Mouse (Mus musculus): ENCODE measurements around the gene Ssu72. TPM values are rescaled to one million over a fixed set of nuclear protein-coding genes. Genes with fewer than 3 reads are reported as not detected.
A peak's percentile ranks its signal among the peaks of the same experiment; 100 is the strongest.
"Not testable (repeated sequence)": the region's sequence is repeated elsewhere in the genome, so short reads cannot be mapped to it uniquely, and the experiment has no call there.

Gene Ssu72
- polyA plus RNA-seq, 1 experiment from 2014 or later = 140 TPM

GRCm38 (mm10) chr4:155687764-155688163 lies 16.8 kb upstream of the Ssu72 start:
- H3K27me3 ChIP-seq; H3K9ac ChIP-seq (replicated peaks); H3K36me3 ChIP-seq; H3K27ac ChIP-seq (replicated peaks); ATAC-seq (ENCODE audit: low FRiP score, low read depth); H3K4me2 ChIP-seq (replicated peaks); H3K4me1 ChIP-seq; H3K4me3 ChIP-seq; H3K9me3 ChIP-seq: not testable (repeated sequence)
- WGBS = 93% methylated on average over 4 of the region's 4 CpGs

GRCm38 (mm10) chr4:155690571-155691375 lies 13.8 kb upstream of the Ssu72 start:
- Histone ChIP-seq H3K9ac (replicated peaks) (no peak overlapping the region), H3K4me2 (replicated peaks) (no peak overlapping the region), H3K27ac (replicated peaks) (no peak overlapping the region), H3K36me3 (no peaks in the 10 kb centered on the region), H3K4me1 (peaks cover 13% of the 10 kb centered on the region), H3K4me3 (no peak overlapping the region), H3K9me3 (no peaks in the 10 kb centered on the region), H3K27me3 (peaks cover 28% of the 10 kb centered on the region)
- ATAC-seq (ENCODE audit: low FRiP score, low read depth) = no peak
- WGBS = 85% methylated on average over 12 of the region's 12 CpGs

GRCm38 (mm10) chr4:155692421-155692820 lies 12.2 kb upstream of the Ssu72 start:
- H3K9me3 ChIP-seq = no peaks in the 10 kb centered on the region
- peaks cover 39% of the 10 kb centered on the region for H3K27me3 ChIP-seq
- H3K36me3 ChIP-seq = no peaks in the 10 kb centered on the region
- ATAC-seq (ENCODE audit: low FRiP score, low read depth) = no peak
- no peak overlapping the region for H3K27ac ChIP-seq (replicated peaks)
- peaks cover 13% of the 10 kb centered on the region for H3K4me1 ChIP-seq
- H3K9ac ChIP-seq (replicated peaks) = no peak overlapping the region
- H3K4me3 ChIP-seq = no peak overlapping the region
- WGBS = 98% methylated on average over 3 of the region's 3 CpGs
- no peak overlapping the region for H3K4me2 ChIP-seq (replicated peaks)

DNA sequence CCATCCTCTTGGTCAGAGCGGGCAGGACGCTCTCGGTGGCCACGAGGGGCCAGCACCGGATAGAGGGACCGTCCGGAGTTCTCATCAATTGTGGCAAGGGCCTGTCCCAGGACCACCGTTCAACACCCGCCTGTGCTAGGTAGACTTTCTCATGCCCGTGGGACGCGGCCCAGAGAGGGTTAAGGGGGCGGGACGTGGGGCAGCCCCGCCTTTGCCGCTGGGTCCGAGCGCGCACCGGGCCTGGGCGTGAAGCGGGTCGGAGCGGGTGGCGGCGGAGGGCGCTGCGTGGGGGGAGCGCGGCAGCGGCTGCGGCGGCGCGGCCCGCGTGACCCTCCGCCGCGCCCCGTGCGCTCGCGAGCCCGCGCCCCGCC lies 10.5 kb upstream of the Ssu72 start, which contains the start of gene Fndc10:
Gene Fndc10 (plus strand): TSS at position 232 of the 371 bp plus-strand sequence.
- peak within 1 kb of the TSS; percentile 63 for H3K9ac ChIP-seq (replicated peaks)
- H3K36me3 ChIP-seq = no peaks in the 10 kb centered on the region
- peak within 1 kb of the TSS; percentile 72 for H3K4me3 ChIP-seq
- under 1% methylated on average over 41 of the region's 47 CpGs for WGBS
- peaks cover 13% of the 10 kb centered on the region for H3K4me1 ChIP-seq
- H3K27me3 ChIP-seq = peaks cover 39% of the 10 kb centered on the region
- peak; percentile 83 for ATAC-seq (ENCODE audit: low FRiP score, low read depth)
- no peaks in the 10 kb centered on the region for H3K9me3 ChIP-seq
- H3K27ac ChIP-seq (replicated peaks) = peak within 1 kb of the TSS; percentile 82
- H3K4me2 ChIP-seq (replicated peaks) = peak within 1 kb of the TSS; percentile 79

- no peaks in the 10 kb centered on the region for H3K9me3 ChIP-seq
- H3K4me2 ChIP-seq (replicated peaks) = peak overlapping the region; percentile 79
- peak overlapping the region; percentile 82 for H3K27ac ChIP-seq (replicated peaks)
- ATAC-seq (ENCODE audit: low FRiP score, low read depth) = peak; percentile 63
- peaks cover 39% of the 10 kb centered on the region for H3K27me3 ChIP-seq
- H3K4me1 ChIP-seq = peaks cover 13% of the 10 kb centered on the region
- under 1% methylated on average over 90 of the region's 92 CpGs for WGBS
- H3K36me3 ChIP-seq = no peaks in the 10 kb centered on the region
- peak overlapping the region; percentile 72 for H3K4me3 ChIP-seq
- peak overlapping the region; percentile 63 for H3K9ac ChIP-seq (replicated peaks)
Measured at GRCm38 (mm10) chr4:155694482-155695401, 9.9 kb upstream of the Ssu72 start.

DNA sequence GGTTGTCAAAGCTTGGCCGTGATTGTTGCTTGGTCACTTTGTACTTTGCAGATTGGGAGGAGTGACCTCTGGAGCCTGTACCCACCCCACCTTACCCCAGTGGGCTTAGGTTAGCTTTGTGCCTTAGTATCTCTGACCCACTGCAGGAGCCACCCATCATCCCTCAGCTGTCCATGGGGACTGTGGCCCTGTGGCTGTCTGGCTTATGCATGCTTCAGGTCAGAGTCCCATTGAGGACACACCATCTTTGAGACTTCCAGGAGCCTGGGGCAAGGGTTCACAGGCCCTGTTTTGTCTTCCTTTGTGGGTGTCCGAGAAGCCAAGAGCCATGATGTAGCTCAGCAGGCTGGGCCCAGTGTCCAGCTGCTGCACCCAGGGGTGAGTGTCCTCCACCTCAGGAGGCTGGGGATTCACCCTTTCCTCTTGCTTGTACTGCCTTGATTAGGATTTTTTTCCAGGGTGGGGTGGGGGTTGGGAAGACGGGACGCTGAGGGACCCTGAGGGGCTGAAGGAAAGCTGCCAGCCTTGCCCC lies 9.0 kb upstream of the Ssu72 start:
- Histone ChIP-seq H3K27ac (replicated peaks) (no peak overlapping the region), H3K4me3 (peak overlapping the region; percentile 72; the same call in 1 of the 2 replicates), H3K9ac (replicated peaks) (no peak overlapping the region), H3K27me3 (peaks cover 39% of the 10 kb centered on the region), H3K4me1 (peaks cover 13% of the 10 kb centered on the region), H3K36me3 (no peaks in the 10 kb centered on the region), H3K9me3 (no peaks in the 10 kb centered on the region), H3K4me2 (replicated peaks) (peak overlapping the region; percentile 79)
- 85% methylated on average over 3 of the region's 4 CpGs for WGBS
- no peak for ATAC-seq (ENCODE audit: low FRiP score, low read depth)

DNA sequence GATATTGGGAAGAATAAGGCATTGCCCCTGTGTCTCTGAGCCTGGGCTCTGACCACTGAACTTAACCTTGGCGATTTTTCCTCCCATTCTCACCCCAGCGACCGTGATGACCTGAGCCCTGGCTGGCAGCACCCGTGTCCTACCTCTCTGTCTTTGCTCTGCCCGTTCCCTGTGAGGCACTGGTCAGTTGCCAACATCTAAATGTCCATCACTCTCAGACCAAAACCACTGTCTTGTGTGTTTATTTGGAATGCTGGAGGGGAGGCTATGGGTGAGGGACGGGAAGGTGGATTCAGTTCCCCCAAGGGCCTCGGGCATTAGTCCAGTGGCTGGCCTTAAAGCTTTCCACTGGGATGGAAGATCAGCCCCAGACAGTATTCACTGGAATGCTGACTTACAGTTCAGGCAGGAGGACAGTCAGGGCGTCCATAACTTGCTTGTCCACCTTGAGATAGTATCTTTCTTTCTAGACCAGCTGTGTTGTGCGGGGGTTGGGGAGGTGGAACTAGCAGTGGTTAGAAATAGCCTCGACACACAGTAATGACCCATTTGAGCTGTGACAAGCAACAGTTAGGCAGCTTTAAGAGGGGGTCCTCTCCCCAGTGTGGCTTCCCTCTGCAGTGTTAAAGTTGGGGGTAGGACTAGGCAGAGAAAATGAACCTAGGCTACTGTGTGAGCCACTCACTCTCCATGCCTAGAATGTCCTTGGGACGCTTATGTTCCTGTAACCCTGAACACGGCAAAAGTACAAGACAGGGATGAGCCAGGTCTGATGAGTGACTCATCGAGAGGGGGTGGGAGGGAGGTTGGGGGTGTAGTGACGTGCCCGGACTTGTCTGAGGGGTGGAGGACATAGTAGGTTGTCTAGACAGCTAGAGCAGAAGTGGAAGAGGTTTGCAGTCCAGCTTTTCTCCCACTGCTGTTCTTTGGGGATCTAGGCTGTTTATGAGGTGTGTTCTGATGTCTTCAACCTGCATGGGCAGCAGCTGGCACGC lies 8.0 kb upstream of the Ssu72 start:
- no peaks in the 10 kb centered on the region for H3K9me3 ChIP-seq
- ATAC-seq (ENCODE audit: low FRiP score, low read depth) = no peak
- H3K4me3 ChIP-seq = no peak overlapping the region
- peaks cover 13% of the 10 kb centered on the region for H3K4me1 ChIP-seq
- peaks cover 39% of the 10 kb centered on the region for H3K27me3 ChIP-seq
- 0 out of 2 replicates have a peak overlapping the region, but pooled peaks have one; percentile 6 for H3K4me2 ChIP-seq (replicated peaks)
- no peak overlapping the region for H3K9ac ChIP-seq (replicated peaks)
- 75% methylated on average over 16 of the region's 16 CpGs for WGBS
- no peaks in the 10 kb centered on the region for H3K36me3 ChIP-seq
- no peak overlapping the region for H3K27ac ChIP-seq (replicated peaks)

DNA sequence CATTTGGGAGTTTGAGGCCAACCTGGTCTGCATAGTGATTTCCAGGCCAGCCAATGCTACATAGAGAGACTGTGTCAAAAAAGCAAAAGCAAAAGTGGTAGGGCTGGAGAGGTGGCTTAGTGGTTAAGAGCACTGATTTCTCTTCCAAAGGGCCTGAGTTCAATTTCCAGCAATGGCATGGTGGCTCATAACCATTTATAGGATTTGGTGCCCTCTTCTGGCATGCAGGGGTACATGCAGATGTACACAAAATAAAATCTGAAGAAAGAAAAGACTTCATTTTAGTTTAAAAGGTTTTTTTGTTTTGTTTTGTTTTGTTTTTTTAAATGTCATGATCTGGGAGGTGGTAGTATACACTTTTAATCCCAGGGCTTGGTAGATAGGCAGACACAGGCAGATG lies 4.2 kb upstream of the Ssu72 start:
- Histone ChIP-seq H3K27me3 (peaks cover 14% of the 10 kb centered on the region), H3K4me1 (peaks cover 7% of the 10 kb centered on the region; the same call in 1 of the 2 replicates), H3K36me3 (no peaks in the 10 kb centered on the region), H3K4me2 (replicated peaks) (no peak overlapping the region), H3K9ac (replicated peaks) (no peak overlapping the region), H3K9me3 (no peaks in the 10 kb centered on the region), H3K4me3 (no peak overlapping the region), H3K27ac (replicated peaks) (no peak overlapping the region)
- no peak for ATAC-seq (ENCODE audit: low FRiP score, low read depth)

DNA sequence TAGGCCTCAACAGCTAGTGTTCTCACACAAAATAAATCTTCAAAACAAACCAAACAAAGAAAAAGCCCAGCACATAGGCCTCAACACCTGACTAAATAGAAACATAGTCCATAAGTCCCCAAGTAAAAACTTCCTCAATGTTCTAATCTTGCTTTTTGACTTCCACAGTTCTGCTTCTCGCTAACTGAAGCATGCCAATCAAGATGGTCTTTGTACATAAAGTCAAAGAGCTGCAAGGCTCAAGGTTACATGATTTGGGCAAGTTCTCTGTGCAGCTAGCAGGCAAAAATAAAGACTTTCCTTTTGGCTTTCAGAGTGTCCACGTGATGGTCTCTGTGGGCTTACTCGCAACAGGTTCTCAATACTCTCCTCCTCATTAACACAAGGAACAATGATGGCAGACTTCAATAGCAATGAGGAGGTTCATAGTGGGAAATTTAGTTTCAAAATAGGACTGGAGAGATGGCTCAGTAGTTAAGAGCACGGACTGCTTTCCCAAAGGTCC lies 1.1 kb upstream of the Ssu72 start:
- H3K9ac ChIP-seq (replicated peaks) = no peak overlapping the region
- no peak overlapping the region for H3K4me2 ChIP-seq (replicated peaks)
- ATAC-seq (ENCODE audit: low FRiP score, low read depth) = no peak
- H3K36me3 ChIP-seq = no peaks in the 10 kb centered on the region
- H3K4me3 ChIP-seq = no peak overlapping the region
- H3K4me1 ChIP-seq = peaks cover 11% of the 10 kb centered on the region
- no peak overlapping the region for H3K27ac ChIP-seq (replicated peaks)
- WGBS = 96% methylated on average over 4 of the region's 4 CpGs
- no peaks in the 10 kb centered on the region for H3K9me3 ChIP-seq
- no peaks in the 10 kb centered on the region for H3K27me3 ChIP-seq

GRCm38 (mm10) chr4:155705592-155705929 lies 961 bp downstream of the Ssu72 start:
- H3K9me3 ChIP-seq = no peaks in the 10 kb centered on the region
- peak overlapping the region; percentile 94 for H3K9ac ChIP-seq (replicated peaks)
- no peak for ATAC-seq (ENCODE audit: low FRiP score, low read depth)
- H3K4me3 ChIP-seq = peak overlapping the region; percentile 98
- no peaks in the 10 kb centered on the region for H3K27me3 ChIP-seq
- peak overlapping the region; percentile 84 for H3K4me2 ChIP-seq (replicated peaks)
- no peaks in the 10 kb centered on the region for H3K36me3 ChIP-seq
- H3K27ac ChIP-seq (replicated peaks) = peak overlapping the region; percentile 86
- peaks cover 15% of the 10 kb centered on the region for H3K4me1 ChIP-seq
- WGBS = under 1% methylated on average over 19 of the region's 19 CpGs

GRCm38 (mm10) chr4:155708582-155708981 lies 4.0 kb downstream of the Ssu72 start:
- 78% methylated on average over 2 of the region's 2 CpGs for WGBS
- H3K4me1 ChIP-seq = peaks cover 16% of the 10 kb centered on the region
- H3K27ac ChIP-seq (replicated peaks) = no peak overlapping the region
- no peak for ATAC-seq (ENCODE audit: low FRiP score, low read depth)
- H3K4me3 ChIP-seq = no peak overlapping the region
- no peak overlapping the region for H3K4me2 ChIP-seq (replicated peaks)
- H3K36me3 ChIP-seq = no peaks in the 10 kb centered on the region; the same call in 1 of the 2 replicates
- no peaks in the 10 kb centered on the region for H3K27me3 ChIP-seq
- no peak overlapping the region for H3K9ac ChIP-seq (replicated peaks)
- H3K9me3 ChIP-seq = no peaks in the 10 kb centered on the region
